Mouse (Mus musculus) kidney, adult 2 months (tissue): ENCODE measurements around the gene Atrnl1.

Experiments
- CTCF ChIP-seq: fragments of 200-500 bp; conservative IDR thresholded peaks from 2 replicates; pipeline ENCODE4 v1.5.1; 2011; ENCODE audit warnings: low read depth, mild to moderate bottlenecking, control low read depth, low read length, moderate library complexity, mixed read lengths; ENCODE audit not compliant: insufficient read depth, insufficient read length
- POLR2A ChIP-seq: fragments of 200-500 bp; IDR thresholded peaks from one replicate; pipeline ENCODE4 v1.6.1; 2011; ENCODE audit warnings: low read depth, low read length, control low read depth

GRCm38 (mm10) chr19:57924856-57925255 lies 314.0 kb downstream of the Atrnl1 start:
- TF ChIP-seq CTCF = no peak
- TF ChIP-seq POLR2A = no peak
